In the genomic region with DNA sequence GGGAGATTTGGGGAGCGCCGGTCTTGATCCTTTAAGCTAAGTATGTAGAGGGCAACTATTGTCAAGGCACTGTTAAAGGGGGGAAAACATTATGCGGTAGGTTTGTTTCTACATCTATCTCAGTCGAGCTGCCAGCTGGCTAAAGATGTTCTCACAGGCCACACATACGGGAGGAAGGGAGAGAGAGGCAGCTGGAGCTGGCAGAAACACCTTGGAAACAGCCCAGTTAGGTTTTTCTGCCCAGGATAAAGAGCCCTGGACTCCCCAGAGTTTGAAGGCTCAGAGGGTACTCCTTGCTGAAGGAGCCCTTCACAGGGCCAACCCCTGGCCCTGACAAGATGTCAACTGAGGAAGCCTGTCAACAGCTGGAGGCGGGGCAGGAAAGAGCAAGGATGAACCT, we compare ENCODE assay signal across 15 mouse cellular contexts.
"Had no signal": no experiment of that assay in that cellular context is flagged by ENCODE, and none has a peak within 500 bp of the region (broad histone marks: within the 10 kb centered on the region; RNA-seq: fewer than 3 reads in every experiment).

No protein-coding gene starts in this region.

- ATAC-seq: liver, postnatal 0 days had no signal

- H3K4me3 ChIP-seq: left cerebral cortex, adult 2 months; limb, embryonic 12.5 days; liver, embryonic 13.5 days; lung, embryonic 15.5 days; megakaryocyte, embryonic 14.5 days; midbrain, embryonic 12.5 days; stomach, embryonic 15.5 days had no signal

- H3K36me3 ChIP-seq: limb, embryonic 12.5 days; liver, embryonic 13.5 days; lung, embryonic 15.5 days; midbrain, embryonic 12.5 days; stomach, embryonic 15.5 days had no signal

- H3K9ac ChIP-seq: limb, embryonic 12.5 days; liver, embryonic 13.5 days; liver, postnatal 0 days; lung, embryonic 15.5 days; midbrain, embryonic 12.5 days; stomach, embryonic 15.5 days had no signal

- H3K9me3 ChIP-seq: liver, embryonic 13.5 days; lung, embryonic 15.5 days; midbrain, embryonic 12.5 days; stomach, embryonic 15.5 days had no signal

- H3K27ac ChIP-seq: left cerebral cortex, adult 2 months; limb, embryonic 12.5 days; liver, embryonic 13.5 days; lung, embryonic 15.5 days; macrophage; midbrain, embryonic 12.5 days; stomach, embryonic 15.5 days had no signal

- H3K4me1 ChIP-seq: limb, embryonic 12.5 days; liver, embryonic 13.5 days; lung, embryonic 15.5 days; megakaryocyte, embryonic 14.5 days; stomach, embryonic 15.5 days had no signal

- H3K4me2 ChIP-seq: limb, embryonic 12.5 days; liver, embryonic 13.5 days; lung, embryonic 15.5 days; midbrain, embryonic 12.5 days; stomach, embryonic 15.5 days had no signal

- DNase-seq: kidney, postnatal 10 days; liver; liver, embryonic 13.5 days; liver, postnatal 0 days; lung, postnatal 14 days; right cerebral cortex, postnatal 14 days; thymus, adult 2 months; thymus, postnatal 25 days had no signal

- H3K27me3 ChIP-seq: liver, embryonic 13.5 days; lung, embryonic 15.5 days; midbrain, embryonic 12.5 days; stomach, embryonic 15.5 days had no signal
